Mouse (Mus musculus) limb, embryonic 12.5 days (tissue): ENCODE data around the gene Thbd. TPM values are rescaled to one million over a fixed set of nuclear protein-coding genes. Genes with fewer than 3 reads are reported as not detected.
A peak's percentile ranks its signal among the peaks of the same experiment; 100 is the strongest.

ENCODE experiments used
- ATAC-seq: fragments of 200-750 bp; cut with Nextera tagmentation; 2 replicates; pipeline ENCODE4 v1.8.0; 2017; ENCODE audit warnings: low read depth, moderate TSS enrichment; ENCODE audit not compliant: insufficient number of reproducible peaks, insufficient read depth, low FRiP score, low TSS enrichment
- H3K27ac ChIP-seq: fragments of 300-500 bp; sonication (generic); 2 replicates; pipeline ENCODE4 v1.5.1; 2016; ENCODE audit warnings: mild to moderate bottlenecking, moderate library complexity
- H3K27me3 ChIP-seq: fragments of 300-500 bp; sonication (generic); 2 replicates; pipeline ENCODE4 v1.6.1; 2016; ENCODE audit warnings: mild to moderate bottlenecking, moderate library complexity
- H3K36me3 ChIP-seq: fragments of 300-500 bp; sonication (generic); 2 replicates; pipeline ENCODE4 v1.6.1; 2016; ENCODE audit warnings: mild to moderate bottlenecking, moderate library complexity
- H3K4me1 ChIP-seq: fragments of 300-500 bp; sonication (generic); replicated peaks from 2 replicates; pipeline ENCODE4 v1.6.1; 2016
- H3K4me2 ChIP-seq: fragments of 300-500 bp; sonication (generic); 2 replicates; pipeline ENCODE4 v1.6.1; 2016; ENCODE audit warnings: mild to moderate bottlenecking, moderate library complexity
- H3K4me3 ChIP-seq: fragments of 300-500 bp; sonication (generic); replicated peaks from 2 replicates; pipeline ENCODE4 v1.5.1; 2016; ENCODE audit warnings: mild to moderate bottlenecking
- H3K9ac ChIP-seq: fragments of 300-500 bp; sonication (generic); replicated peaks from 2 replicates; pipeline ENCODE4 v1.6.1; 2016; ENCODE audit warnings: mild to moderate bottlenecking, moderate library complexity
- H3K9me3 ChIP-seq: fragments of 300-500 bp; sonication (generic); 2 replicates; pipeline ENCODE4 v1.6.1; 2016; ENCODE audit warnings: mild to moderate bottlenecking, moderate library complexity
- WGBS: fragments of 180-500 bp; shearing (Covaris S2); methylation state at CpG from one replicate; pipeline ENCODE4 v1.1.7; 2016; 5-methylcytosine and 5-hydroxymethylcytosine counted together
- polyA plus RNA-seq: library from polyadenylated mRNA; unstranded; fragments of >200 nt; fragmentation: Nextera tagmentation; extraction: Ambion mirVana; gene quantifications from 2 replicates; pipeline ENCODE4 v1.2.1, GENCODE M21; 2016

Gene Thbd
- polyA plus RNA-seq, 1 experiment from 2014 or later: 4.8 TPM

- H3K27me3 ChIP-seq: no peaks in the 10 kb centered on the region
- H3K4me2 ChIP-seq: no peak overlapping the region
- H3K4me3 ChIP-seq: no peak overlapping the region
- H3K27ac ChIP-seq: no peak overlapping the region
- no peaks in the 10 kb centered on the region for H3K36me3 ChIP-seq
- ATAC-seq: no peak
- H3K9ac ChIP-seq: no peak overlapping the region
- H3K9me3 ChIP-seq: no peaks in the 10 kb centered on the region
- 59% methylated on average over 1 of the region's 1 CpGs for WGBS
- H3K4me1 ChIP-seq: no peaks in the 10 kb centered on the region
Observed at GRCm38 (mm10) chr2:148421706-148422105, 13.7 kb upstream of the Thbd start.

- H3K4me2 ChIP-seq: no peak overlapping the region
- no peak for ATAC-seq
- H3K27ac ChIP-seq: no peak overlapping the region
- H3K4me3 ChIP-seq: no peak overlapping the region
- no peaks in the 10 kb centered on the region for H3K4me1 ChIP-seq
- H3K27me3 ChIP-seq: no peaks in the 10 kb centered on the region
- H3K36me3 ChIP-seq: no peaks in the 10 kb centered on the region
- WGBS: 44% methylated on average over 1 of the region's 1 CpGs
- H3K9me3 ChIP-seq: no peaks in the 10 kb centered on the region
- no peak overlapping the region for H3K9ac ChIP-seq
Observed at GRCm38 (mm10) chr2:148421112-148421511, 13.1 kb upstream of the Thbd start.

DNA sequence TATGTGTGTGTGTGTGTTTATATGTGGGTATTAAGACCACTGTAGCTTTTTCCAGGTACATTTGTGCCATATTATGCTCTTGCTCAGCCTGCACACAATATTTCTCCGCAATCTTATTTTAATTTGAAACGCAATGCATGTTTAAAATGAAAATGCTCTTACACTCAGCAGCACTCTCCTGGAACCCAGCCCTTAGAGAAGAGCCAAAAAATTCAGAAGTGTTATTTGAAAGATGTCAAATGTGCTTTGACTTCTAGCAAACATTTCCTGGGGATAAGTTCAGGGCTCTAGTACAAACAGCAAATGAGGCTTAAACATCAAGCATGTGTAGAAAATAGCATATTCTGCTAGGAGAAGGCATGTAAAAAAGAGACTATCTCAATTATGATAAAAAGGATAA is 11.8 kb upstream of the Thbd start:
- 94% methylated on average over 2 of the region's 2 CpGs for WGBS
- ATAC-seq: no peak

GRCm38 (mm10) chr2:148419151-148419550 is 11.2 kb upstream of the Thbd start:
- Histone ChIP-seq H3K27me3 (no peaks in the 10 kb centered on the region), H3K36me3 (no peaks in the 10 kb centered on the region), H3K4me3 (no peak overlapping the region)

More for the DNA sequence above, 11.8 kb upstream of the Thbd start:
- no peak overlapping the region for H3K27ac ChIP-seq
- H3K27me3 ChIP-seq: no peaks in the 10 kb centered on the region
- no peaks in the 10 kb centered on the region for H3K36me3 ChIP-seq
- H3K4me2 ChIP-seq: no peak overlapping the region
- no peaks in the 10 kb centered on the region for H3K4me1 ChIP-seq
- no peaks in the 10 kb centered on the region for H3K9me3 ChIP-seq
- no peak overlapping the region for H3K9ac ChIP-seq
- no peak overlapping the region for H3K4me3 ChIP-seq

GRCm38 (mm10) chr2:148409821-148410220 is 1.8 kb upstream of the Thbd start:
- H3K27ac ChIP-seq: no peak overlapping the region
- 97% methylated on average over 1 of the region's 1 CpGs for WGBS
- H3K4me1 ChIP-seq: peaks cover 27% of the 10 kb centered on the region
- no peak overlapping the region for H3K4me2 ChIP-seq
- no peak for ATAC-seq
- H3K27me3 ChIP-seq: peaks cover 44% of the 10 kb centered on the region
- no peaks in the 10 kb centered on the region for H3K36me3 ChIP-seq
- H3K4me3 ChIP-seq: no peak overlapping the region
- no peak overlapping the region for H3K9ac ChIP-seq
- H3K9me3 ChIP-seq: no peaks in the 10 kb centered on the region

More at GRCm38 (mm10) chr2:148419151-148419550, 11.2 kb upstream of the Thbd start:
- Histone ChIP-seq H3K9me3 (no peaks in the 10 kb centered on the region), H3K27ac (no peak overlapping the region), H3K4me1 (no peaks in the 10 kb centered on the region), H3K4me2 (no peak overlapping the region), H3K9ac (no peak overlapping the region)
- WGBS: 78% methylated on average over 3 of the region's 3 CpGs
- no peak for ATAC-seq

GRCm38 (mm10) chr2:148409141-148409540 is 1.2 kb upstream of the Thbd start:
- Histone ChIP-seq H3K4me1 (peaks cover 27% of the 10 kb centered on the region), H3K4me2 (no peak overlapping the region), H3K9ac (no peak overlapping the region), H3K36me3 (no peaks in the 10 kb centered on the region), H3K27ac (no peak overlapping the region), H3K4me3 (no peak overlapping the region), H3K27me3 (peaks cover 47% of the 10 kb centered on the region), H3K9me3 (no peaks in the 10 kb centered on the region)
- peak; percentile 81 for ATAC-seq
- WGBS: 28% methylated on average over 9 of the region's 9 CpGs

DNA sequence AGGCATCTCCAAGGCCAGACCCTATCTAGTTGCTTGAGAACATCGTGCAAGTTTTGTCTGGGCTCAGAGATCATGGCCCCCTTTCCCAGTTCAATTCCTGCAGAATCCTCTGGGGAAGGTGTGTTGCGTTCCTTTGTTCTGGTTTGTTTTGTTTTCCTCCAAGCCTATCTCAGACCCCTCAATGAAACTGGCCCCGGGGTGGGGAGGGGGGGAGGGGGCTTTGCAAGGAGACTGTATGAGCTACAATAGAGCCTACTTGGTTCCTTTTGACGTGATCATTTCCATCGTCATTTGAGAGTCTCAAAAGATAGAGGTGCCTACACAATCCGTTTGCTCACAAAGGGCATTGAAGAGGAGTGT is 753 bp upstream of the Thbd start:
- no peak for ATAC-seq
- Histone ChIP-seq H3K27ac (no peak overlapping the region), H3K9me3 (no peaks in the 10 kb centered on the region), H3K4me1 (peaks cover 27% of the 10 kb centered on the region), H3K4me3 (no peak overlapping the region), H3K36me3 (no peaks in the 10 kb centered on the region), H3K27me3 (peaks cover 50% of the 10 kb centered on the region), H3K9ac (0 out of 2 replicates have a peak overlapping the region, but pooled peaks have one; percentile 45), H3K4me2 (peak overlapping the region; percentile 72)
- 26% methylated on average over 6 of the region's 6 CpGs for WGBS

- Histone ChIP-seq H3K27ac (no peak overlapping the region), H3K4me1 (peaks cover 27% of the 10 kb centered on the region)
Observed at GRCm38 (mm10) chr2:148406971-148407869, 768 bp downstream of the Thbd start.

DNA sequence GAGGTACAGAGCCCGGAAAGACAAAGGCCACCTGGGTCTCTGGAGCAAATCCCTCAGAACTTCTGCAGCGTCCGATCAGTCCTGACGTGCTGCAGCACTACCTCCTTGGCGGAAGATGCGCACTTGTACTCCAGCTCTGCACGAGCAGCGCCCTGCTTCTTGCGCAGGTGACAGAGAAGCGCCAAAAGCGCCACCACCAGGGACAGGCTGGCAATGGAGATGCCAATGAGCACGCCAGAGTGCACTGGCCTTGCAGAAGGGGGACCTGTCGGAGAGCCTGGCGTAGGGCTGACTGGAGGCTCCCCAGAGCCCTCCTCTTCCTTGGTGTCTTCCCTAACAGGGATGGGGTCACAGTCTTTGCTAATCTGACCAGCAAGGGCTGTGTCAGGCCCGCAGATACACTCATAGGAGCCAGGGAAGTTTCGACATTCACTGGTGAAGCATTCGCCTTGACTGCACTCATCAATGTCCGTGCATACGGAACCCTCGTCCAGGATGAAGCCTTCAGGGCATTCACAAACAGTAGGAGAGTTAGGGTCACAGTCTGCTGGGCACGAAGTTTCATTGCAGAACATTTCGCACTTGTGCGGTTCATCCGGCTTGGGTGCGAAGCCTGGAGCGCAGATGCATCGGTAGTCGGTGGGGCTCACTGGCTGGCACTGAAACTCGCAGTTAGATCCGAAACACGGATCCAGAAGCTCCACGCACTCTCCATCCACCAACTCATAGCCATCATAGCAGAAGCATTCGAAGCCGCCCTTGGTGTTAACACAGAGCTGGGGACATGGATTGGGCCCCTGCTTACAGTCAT is 1.6 kb downstream of the Thbd start:
- Histone ChIP-seq H3K36me3 (no peaks in the 10 kb centered on the region), H3K27ac (no peak overlapping the region), H3K9me3 (no peaks in the 10 kb centered on the region), H3K4me3 (peak overlapping the region; percentile 41), H3K4me2 (peak overlapping the region; percentile 72), H3K4me1 (peaks cover 27% of the 10 kb centered on the region), H3K9ac (no peak overlapping the region), H3K27me3 (peaks cover 53% of the 10 kb centered on the region)
- 13% methylated on average over 34 of the region's 34 CpGs for WGBS
- ATAC-seq: no peak

More at GRCm38 (mm10) chr2:148406971-148407869, 768 bp downstream of the Thbd start:
- peak; percentile 17; the same call in 1 of the 2 replicates for ATAC-seq
- no peaks in the 10 kb centered on the region for H3K9me3 ChIP-seq
- no peaks in the 10 kb centered on the region for H3K36me3 ChIP-seq
- H3K27me3 ChIP-seq: peaks cover 50% of the 10 kb centered on the region
- H3K4me2 ChIP-seq: peak overlapping the region; percentile 72
- WGBS: 6% methylated on average over 55 of the region's 55 CpGs
- H3K4me3 ChIP-seq: peak overlapping the region; percentile 41
- H3K9ac ChIP-seq: peak overlapping the region; percentile 45; the same call in 1 of the 2 replicates

GRCm38 (mm10) chr2:148404906-148405305 is 3.1 kb downstream of the Thbd start:
- Histone ChIP-seq H3K9ac (no peak overlapping the region), H3K27me3 (peaks cover 53% of the 10 kb centered on the region), H3K4me3 (no peak overlapping the region), H3K27ac (no peak overlapping the region), H3K9me3 (no peaks in the 10 kb centered on the region), H3K4me1 (peaks cover 27% of the 10 kb centered on the region), H3K36me3 (no peaks in the 10 kb centered on the region), H3K4me2 (no peak overlapping the region)
- ATAC-seq: no peak
- 80% methylated on average over 5 of the region's 5 CpGs for WGBS

GRCm38 (mm10) chr2:148402227-148402626 is 5.8 kb downstream of the Thbd start:
- 83% methylated on average over 1 of the region's 1 CpGs for WGBS
- ATAC-seq: no peak
- no peak overlapping the region for H3K4me2 ChIP-seq
- no peak overlapping the region for H3K9ac ChIP-seq
- no peaks in the 10 kb centered on the region for H3K9me3 ChIP-seq
- H3K27me3 ChIP-seq: peaks cover 40% of the 10 kb centered on the region
- H3K4me3 ChIP-seq: no peak overlapping the region
- no peak overlapping the region for H3K27ac ChIP-seq
- peaks cover 18% of the 10 kb centered on the region for H3K4me1 ChIP-seq
- no peaks in the 10 kb centered on the region for H3K36me3 ChIP-seq
